Mouse (Mus musculus): Measurements from ENCODE around the gene Filip1l.

The Filip1l gene

DNA sequence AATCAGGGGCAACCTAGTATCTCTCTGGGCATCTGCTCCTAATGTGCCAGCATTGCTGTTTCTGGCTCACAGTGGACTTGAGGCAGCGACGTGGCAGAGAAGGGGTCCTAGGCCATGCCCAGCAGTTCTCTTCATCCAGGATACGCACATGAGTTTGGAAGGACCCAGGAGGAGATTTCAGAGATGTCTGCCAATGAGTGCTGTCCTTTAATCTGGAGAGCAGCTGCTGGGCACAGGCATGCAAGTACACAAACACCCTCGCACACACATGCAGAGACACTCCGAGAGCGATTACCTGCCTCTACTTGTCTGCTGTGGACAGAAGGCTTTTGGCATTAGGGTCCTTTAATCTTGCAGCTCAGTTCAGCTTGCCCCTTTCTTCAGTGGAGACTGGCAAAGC lies at the start of gene Filip1l:
TSS of gene Filip1l (plus strand) at position 343 of the 400 bp plus-strand sequence.
- in situ Hi-C loops (cut with MboI; ENCODE audit: low pct_unique_long_range_greater_than_20kb in 1 of 2, low sequenced_read_pairs in 2 of 2, unreplicated experiment in 1 of 2): no loop called here

DNA sequence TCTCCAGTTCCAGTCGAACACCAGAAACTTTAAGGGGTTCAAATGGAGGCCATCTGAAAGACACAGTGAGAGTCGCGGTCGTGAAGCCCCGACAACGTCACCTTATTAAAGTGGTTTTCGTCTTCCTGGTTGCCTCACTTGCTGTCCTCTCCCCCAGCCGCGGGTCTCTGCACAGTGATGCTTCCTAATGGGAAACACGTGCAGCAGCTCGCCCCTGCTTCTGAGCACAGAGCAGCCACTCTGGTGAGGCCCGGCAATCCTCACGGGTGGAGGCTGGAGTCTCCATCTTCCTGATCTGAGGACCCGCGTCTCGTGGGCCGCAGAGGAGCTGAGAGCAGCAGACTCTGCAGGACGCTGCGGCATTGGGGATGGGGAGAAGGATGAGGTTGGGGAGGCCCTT lies 49.2 kb upstream of the Filip1l start:
- in situ Hi-C loops (cut with MboI; ENCODE audit: low pct_unique_long_range_greater_than_20kb in 1 of 2, low sequenced_read_pairs in 2 of 2, unreplicated experiment in 1 of 2): no loop called here

DNA sequence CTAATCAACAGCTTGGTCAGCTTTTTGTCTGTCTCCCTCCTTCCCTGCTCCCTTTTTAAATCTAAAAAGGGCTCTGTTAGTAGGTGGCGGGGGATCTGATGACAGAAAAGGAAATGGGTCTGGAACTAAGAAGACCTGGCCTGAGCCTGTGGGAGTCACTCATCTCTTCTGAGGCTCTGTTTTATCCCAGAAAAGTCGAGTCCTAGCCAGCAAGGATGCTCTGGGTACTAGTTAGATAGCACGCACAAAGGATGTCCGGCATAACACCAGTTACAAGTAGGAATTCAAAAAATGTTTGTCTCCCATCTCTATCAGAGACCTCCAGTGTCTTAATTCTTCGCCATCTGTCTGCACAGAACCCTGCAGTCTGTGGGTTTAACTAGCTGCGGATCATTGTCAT lies 47.4 kb upstream of the Filip1l start:
- in situ Hi-C loops (cut with MboI; ENCODE audit: low pct_unique_long_range_greater_than_20kb in 1 of 2, low sequenced_read_pairs in 2 of 2, unreplicated experiment in 1 of 2): no loop called here

DNA sequence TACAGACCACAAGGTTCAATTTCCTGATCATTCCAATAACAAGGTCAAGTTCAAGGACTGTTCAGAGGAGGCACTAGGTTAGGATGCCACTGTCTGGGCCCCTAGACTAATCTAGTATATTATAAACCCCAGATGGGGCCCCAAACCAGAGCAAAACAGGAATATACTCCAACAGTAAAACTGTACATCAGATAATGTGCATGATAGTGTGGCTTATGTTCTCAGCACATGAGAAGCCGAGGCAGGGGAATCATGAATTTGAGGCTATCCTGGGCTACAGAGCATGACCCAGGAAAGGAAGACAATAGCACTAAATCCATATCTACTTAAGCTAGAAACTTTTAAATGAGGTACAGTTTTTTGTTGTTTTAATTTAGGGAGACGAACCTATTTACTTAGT lies 40.8 kb upstream of the Filip1l start:
- in situ Hi-C loops (cut with MboI; ENCODE audit: low pct_unique_long_range_greater_than_20kb in 1 of 2, low sequenced_read_pairs in 2 of 2, unreplicated experiment in 1 of 2): no loop called here

DNA sequence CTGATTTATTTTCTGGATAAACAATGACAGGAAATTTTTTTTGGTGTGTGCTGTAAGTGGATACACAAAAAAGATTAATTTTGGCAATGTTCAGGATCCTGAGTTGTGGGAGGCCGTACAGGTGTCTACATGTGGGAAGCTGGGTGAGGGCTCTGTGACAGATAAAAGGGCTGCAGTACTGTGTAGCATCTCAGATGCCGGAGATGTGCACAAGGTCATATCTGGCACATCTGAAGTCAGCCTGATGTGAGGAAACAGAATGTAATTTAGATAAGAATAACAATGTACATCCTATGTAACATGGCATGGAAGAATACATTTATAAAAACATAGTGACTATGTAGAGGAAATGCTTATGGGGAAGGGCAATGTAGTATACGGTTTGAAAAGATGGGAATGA lies 39.4 kb upstream of the Filip1l start:
- in situ Hi-C loops (cut with MboI; ENCODE audit: low pct_unique_long_range_greater_than_20kb in 1 of 2, low sequenced_read_pairs in 2 of 2, unreplicated experiment in 1 of 2): no loop called here

DNA sequence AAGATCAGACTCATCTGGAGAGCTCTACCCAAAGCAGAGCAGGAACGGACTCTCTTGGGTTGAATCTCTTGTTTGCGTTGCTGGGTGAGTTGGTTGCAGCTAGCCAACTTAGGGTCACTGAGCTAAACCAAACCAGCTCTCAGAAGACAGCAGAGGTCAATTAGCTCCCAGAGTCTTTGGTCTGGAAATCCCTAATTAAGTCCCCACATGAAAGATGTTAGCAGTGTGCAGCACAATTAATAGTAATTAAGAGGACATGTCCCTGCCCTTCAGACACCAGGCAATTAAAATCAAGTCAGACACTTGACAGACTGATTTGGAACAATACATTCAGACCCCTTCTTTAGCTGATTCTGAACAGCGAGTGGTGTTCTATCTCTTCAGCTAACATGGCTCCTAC lies 38.7 kb upstream of the Filip1l start:
- in situ Hi-C loops (cut with MboI; ENCODE audit: low pct_unique_long_range_greater_than_20kb in 1 of 2, low sequenced_read_pairs in 2 of 2, unreplicated experiment in 1 of 2): no loop called here

DNA sequence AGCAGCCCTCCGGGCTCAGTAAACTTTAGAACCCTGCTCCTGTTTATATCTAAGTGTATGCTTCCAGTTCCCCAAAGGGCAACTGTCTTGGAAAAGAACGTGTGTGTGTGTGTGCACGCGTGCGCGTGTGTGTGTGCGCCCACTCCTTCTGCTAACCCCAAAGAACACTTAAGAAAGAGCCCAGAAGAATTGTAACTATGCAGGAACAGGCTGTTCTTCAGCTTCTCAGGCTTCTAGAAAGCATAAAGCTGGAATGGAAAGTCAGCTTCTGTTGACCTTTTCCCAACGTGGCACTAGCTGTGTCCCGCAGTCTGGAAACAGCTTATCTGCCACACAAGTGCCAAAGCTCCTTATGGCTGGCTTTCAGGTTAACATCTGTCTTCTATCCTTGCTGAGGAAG lies 37.9 kb upstream of the Filip1l start:
- in situ Hi-C loops (cut with MboI; ENCODE audit: low pct_unique_long_range_greater_than_20kb in 1 of 2, low sequenced_read_pairs in 2 of 2, unreplicated experiment in 1 of 2): no loop called here

DNA sequence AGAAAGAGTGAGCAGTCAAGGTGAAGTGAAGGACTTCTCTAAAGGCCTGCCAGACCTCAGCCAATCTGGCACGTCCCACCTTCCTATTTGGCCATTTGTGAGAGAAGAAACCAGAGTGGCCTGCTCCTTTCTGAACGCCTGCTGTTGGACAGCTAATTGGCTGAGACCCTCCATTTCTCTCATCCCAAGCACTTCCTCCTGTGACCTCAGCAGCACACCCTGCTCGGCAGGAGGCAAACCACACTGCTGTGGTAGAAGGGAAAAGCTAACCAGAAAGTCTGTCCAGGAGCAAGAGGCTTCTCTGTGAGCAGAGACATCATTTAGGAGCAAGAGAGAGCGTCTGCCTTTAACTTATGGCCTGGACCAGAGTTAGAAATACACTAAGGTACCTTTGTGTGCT lies 35.8 kb upstream of the Filip1l start:
- in situ Hi-C loops (cut with MboI; ENCODE audit: low pct_unique_long_range_greater_than_20kb in 1 of 2, low sequenced_read_pairs in 2 of 2, unreplicated experiment in 1 of 2): no loop called here

DNA sequence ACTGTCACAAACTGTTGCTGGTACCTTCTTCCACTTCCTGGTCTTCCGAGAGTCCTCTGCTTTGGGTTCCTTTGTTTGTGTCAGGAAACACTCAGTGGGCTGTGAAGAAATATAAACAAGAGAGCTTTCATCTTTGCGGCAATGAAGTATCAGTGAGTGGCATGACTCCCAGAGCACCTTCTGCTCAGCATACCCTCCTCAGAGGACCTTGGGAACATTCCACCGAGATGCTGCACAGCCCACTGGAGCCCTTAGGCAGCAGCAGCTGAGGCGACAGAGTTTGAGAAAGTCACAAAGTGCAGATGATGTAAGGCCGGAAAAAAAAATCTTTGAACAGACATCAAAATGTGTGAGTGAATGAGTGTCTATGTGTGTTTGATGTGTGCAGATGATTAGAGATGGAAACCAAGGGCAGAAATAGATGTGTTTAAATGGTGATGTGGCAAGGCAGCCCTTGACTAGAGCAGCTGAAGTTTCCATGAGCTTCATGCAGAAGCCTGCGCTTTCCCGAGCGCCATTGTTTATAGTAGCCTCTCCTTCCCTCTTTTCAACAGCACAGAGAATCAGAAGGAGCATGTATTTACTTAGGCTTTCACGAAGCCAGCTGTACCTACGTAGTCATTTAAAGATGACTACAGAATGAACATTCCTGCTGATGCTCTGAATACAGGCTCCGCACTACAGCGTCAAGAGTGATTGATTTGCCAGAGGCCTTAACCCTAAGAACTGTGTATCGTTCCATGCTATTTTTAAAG lies 34.8 kb upstream of the Filip1l start:
- in situ Hi-C loops (cut with MboI; ENCODE audit: low pct_unique_long_range_greater_than_20kb in 1 of 2, low sequenced_read_pairs in 2 of 2, unreplicated experiment in 1 of 2): no loop called here

DNA sequence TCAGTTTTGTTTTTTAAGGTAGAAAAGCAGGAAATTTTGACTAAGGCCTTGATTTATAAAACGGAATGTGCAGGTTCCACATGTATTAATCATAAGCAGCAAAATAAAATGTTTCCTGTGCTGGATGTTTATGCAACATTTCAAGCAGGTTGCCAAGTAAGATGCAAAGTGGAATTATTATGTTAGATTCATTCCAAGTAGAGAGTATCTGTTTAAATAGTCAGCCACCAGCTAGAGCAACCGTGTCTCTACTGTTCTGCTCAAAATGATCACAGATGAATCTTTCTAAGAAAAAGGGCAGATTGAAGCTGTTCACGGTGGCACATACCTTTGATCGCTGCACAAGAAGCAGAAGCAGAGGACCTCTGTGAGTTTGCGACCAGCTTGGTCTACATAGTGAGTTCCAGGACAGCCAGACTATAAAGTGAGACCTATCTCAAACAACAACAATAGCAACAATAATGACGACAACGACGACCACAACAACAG lies 34.2 kb upstream of the Filip1l start:
- in situ Hi-C loops (cut with MboI; ENCODE audit: low pct_unique_long_range_greater_than_20kb in 1 of 2, low sequenced_read_pairs in 2 of 2, unreplicated experiment in 1 of 2): no loop called here

DNA sequence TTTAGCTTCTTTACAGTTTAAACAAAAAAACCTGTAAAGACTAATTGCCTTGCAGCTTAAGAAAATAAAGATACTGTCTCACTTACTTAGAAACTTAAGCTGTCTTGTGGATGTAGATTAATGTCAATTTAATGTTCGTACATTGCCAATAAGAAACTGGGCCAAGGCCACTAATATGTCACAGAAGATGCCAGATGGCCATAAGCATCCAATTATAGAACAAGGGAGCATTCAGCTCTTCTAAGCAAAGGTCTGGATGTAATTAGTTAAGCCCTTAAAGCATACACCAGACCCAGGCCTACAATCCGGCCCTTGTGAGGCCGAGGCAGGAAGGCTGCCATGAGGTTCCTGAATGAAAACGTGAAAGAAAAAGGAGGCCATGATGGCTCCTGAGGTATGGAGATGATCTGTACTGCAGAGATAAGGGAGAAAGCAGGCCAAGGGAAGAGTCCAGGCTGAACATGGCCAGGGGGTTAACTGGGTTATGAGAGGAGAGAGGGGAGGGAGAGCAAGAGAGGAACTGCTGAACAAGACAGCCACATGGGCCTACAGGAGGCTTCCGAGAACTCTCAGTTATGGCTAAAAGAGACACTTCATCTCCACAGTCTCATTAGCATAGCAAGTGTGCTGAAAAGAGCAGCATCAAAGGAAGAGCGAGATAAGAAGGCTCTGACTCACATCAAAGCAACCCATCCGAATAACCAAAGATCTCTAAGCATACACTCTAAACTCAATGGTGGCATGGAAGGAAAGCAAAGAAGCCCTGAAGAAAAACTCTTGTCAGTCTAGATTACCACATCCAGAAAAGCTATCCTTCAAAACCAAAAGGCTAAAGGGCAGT lies 33.4 kb upstream of the Filip1l start:
- in situ Hi-C loops (cut with MboI; ENCODE audit: low pct_unique_long_range_greater_than_20kb in 1 of 2, low sequenced_read_pairs in 2 of 2, unreplicated experiment in 1 of 2): no loop called here

DNA sequence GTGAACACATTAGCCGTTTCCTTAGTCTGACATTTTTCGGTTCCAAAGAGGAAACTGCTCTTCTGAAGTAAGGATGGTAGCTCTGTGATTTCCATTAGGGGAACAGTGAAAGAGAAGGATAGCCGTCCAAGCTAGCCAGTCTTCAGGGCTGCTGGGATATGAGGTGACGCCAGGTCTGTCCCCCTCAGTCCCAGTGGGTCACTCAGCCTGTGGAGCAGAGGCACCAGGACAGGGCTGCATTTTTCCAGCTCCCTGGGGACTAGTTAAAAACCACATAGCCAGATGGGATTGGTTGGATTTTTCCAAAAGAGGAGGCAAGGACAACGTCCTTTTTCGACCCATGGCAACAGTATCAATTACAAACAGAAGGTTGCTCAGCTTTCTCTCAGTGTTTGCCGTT lies 25.9 kb upstream of the Filip1l start:
- in situ Hi-C loops (cut with MboI; ENCODE audit: low pct_unique_long_range_greater_than_20kb in 1 of 2, low sequenced_read_pairs in 2 of 2, unreplicated experiment in 1 of 2): no loop called here

DNA sequence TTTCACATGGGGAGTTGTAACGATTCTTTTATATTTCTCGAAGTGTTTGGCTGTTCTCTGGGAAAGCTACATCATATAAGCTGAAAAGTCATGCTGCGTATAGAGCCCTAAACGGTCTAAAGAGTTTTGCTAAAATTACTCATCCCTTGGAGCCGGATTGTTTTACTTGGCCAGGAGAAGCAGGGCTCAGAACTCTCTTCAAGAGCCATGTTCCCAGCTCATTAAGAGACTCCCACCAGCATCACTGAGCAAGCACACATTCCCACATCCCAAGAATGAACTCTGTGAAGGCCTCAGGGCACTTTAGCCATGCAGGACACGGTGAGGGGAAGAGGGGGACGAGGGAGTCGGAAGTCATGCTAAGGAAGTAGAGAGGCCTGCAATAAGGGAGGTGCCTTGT lies 23.9 kb upstream of the Filip1l start:
- in situ Hi-C loops (cut with MboI; ENCODE audit: low pct_unique_long_range_greater_than_20kb in 1 of 2, low sequenced_read_pairs in 2 of 2, unreplicated experiment in 1 of 2): no loop called here

DNA sequence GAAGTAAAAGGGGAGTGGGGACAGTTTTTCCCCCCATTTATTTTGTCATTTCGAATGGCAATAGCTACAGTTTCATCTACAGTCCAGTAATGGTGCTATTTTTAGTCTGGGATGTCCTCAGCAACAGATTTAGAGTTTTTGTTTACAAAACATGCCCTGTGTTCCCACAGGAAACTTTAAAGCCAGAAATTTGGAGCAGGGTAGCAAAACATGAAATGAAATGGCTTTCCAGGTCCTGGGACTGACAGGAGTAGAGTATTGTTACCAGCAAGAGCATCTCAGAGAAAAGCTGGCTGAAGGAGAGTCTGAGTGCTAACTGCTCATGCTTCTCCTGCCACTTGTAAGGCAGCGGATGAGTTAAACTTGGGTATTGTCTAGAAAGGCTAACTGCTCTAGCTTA lies 22.8 kb upstream of the Filip1l start:
- in situ Hi-C loops (cut with MboI; ENCODE audit: low pct_unique_long_range_greater_than_20kb in 1 of 2, low sequenced_read_pairs in 2 of 2, unreplicated experiment in 1 of 2): no loop called here

DNA sequence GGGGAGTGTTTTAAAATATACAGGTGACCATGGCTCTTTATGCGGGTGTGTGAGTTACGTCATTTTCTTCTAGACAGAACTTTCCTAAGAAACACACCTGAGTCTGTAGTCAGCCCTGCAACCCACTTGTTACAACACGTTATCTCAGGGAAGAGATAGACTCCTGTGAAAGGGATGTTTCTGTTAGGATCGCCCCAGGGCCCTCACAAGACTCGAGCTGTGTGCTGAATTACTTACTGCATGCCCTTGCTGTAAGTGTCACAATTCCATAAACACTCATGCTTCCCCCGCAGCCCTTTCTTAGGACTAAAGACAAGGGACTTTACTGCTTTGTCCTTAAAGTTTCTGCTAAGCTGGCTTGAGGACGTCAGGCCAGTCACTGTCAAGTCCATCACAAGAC lies 20.6 kb upstream of the Filip1l start:
- in situ Hi-C loops (cut with MboI; ENCODE audit: low pct_unique_long_range_greater_than_20kb in 1 of 2, low sequenced_read_pairs in 2 of 2, unreplicated experiment in 1 of 2): no loop called here

DNA sequence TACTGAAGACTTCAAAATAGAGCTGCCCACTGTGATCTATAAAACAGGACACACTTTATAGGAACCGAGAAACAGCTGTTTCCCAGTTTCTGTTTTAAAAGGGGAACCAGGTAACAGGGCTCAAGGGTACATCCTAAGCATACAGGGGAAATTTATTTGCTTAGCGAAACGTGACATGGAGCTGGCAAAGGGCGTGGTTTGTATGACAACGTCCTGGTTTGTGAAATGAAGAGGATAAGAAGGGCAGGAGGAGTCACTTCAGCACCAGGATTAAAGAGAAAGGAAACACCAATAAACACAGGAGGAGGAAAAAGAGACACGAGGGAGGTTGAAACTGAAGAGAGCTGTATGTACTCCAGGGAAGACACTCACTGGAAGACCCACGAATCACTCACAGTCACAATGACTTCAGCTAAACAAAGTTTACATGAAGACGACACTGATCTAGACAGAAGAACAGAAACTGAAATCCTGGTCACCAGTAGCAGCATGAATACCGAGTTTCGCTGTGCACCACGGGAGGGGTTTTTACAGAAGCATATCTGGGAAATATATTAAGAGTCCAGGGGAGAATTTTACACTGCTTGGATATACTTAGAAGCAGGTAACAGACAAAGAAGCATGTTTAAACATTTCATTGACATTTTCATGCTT lies 16.0 kb upstream of the Filip1l start:
- in situ Hi-C loops (cut with MboI; ENCODE audit: low pct_unique_long_range_greater_than_20kb in 1 of 2, low sequenced_read_pairs in 2 of 2, unreplicated experiment in 1 of 2): no loop called here

DNA sequence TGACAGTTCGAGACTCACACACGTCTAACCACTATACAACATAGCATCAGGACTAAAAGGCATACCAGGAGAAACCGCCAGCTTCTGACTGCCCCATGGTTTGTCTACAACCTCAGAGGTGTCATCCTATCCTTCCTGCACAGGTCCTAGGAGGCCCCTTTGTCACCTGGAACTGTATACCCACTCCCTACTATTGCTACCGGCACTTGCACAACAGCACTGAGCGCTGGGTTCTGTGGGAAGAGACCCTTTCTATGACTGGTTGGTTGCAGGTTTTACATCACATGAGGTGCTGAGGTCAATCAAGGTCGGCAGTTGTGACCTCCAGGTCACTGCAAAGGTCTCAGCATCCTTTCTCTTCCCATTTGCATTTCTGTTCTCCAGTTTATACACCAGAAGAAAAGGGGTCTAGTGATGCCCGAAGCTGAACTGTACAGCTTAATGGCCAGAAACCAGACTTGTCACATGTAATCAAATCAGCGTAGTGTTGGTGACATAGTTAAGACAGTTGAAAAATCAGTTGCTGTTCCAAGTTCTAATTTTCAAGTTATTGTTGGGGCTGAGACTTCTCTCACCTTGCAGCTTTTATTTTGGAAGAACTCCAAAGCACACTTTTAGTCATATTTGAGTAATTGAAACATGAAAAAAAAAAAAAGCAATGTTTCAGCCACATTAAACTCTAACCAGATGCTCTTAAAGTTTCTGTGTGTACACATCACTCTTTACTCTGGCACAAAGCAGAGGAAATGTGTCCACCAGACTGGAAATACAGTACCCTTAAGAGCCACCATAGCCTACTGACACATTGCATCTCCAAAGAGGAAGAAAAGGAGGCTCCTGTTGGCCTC lies 12.9 kb upstream of the Filip1l start:
- in situ Hi-C loops (cut with MboI; ENCODE audit: low pct_unique_long_range_greater_than_20kb in 1 of 2, low sequenced_read_pairs in 2 of 2, unreplicated experiment in 1 of 2): no loop called here

DNA sequence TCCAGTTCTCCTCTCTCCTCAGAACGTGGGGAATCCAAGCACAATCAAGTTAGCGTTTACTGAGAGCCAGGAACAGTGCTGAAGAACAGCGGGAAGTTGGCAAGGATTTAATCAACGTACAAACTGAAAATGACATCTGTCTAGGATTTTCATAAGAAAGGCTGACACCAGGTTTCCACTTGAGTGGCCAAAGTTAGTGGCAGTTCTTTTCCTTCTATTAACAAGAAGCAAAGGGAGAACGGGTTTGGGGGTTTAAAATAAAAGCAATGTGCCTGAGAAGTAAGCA lies 12.3 kb upstream of the Filip1l start:
- in situ Hi-C loops (cut with MboI; ENCODE audit: low pct_unique_long_range_greater_than_20kb in 1 of 2, low sequenced_read_pairs in 2 of 2, unreplicated experiment in 1 of 2): no loop called here

DNA sequence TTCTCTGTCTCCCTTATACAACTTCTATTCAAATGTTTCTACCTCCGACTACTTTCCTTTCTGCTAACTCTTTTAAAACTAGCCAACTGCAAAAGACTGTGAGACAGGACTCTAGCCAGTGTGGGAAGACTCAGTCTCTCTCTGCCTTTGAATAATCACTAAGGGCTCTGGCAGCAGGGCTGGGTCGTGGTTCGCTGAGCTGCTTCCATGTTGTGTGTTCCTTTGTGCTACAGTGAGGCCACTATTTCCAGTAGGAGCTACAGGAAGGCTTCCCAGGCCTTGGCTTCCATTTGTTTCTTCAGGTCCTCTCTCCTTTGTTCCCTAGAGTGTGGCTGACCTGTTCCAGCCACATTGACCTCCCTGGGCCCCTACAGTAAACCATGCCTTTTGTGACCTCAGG lies 6.6 kb upstream of the Filip1l start:
- in situ Hi-C loops (cut with MboI; ENCODE audit: low pct_unique_long_range_greater_than_20kb in 1 of 2, low sequenced_read_pairs in 2 of 2, unreplicated experiment in 1 of 2): no loop called here
